Mouse (Mus musculus) C3H10T1/2 (cell line): ENCODE results near the gene Vmn2r20. TPM values are rescaled to one million over a fixed set of nuclear protein-coding genes. Genes with fewer than 3 reads are reported as not detected.

Experiments
- polyA plus RNA-seq, 2 experiments: library from polyadenylated mRNA; unstranded; fragments of >200 nt; fragmentation: generic; extraction: Trizol; gene quantifications; one replicate each; pipeline ENCODE4 v1.2.1; 2012; ENCODE audit warnings: missing spikeins in 2 of 2

Vmn2r20 gene
- polyA plus RNA-seq, result not detected

GRCm38 (mm10) chr6:123418016-123418415, at the start of gene Vmn2r20:
Gene Vmn2r20, minus strand, starts transcription at chr6:123418116.

Other genes starting within 250 kb of the Vmn2r20 start
- not detected for gene Clec4b2, start 245.2 kb downstream of the Vmn2r20 start, polyA plus RNA-seq
- not detected for gene Clec4n, start 188.3 kb downstream of the Vmn2r20 start, polyA plus RNA-seq
- not detected for gene Clec4d, start 156.0 kb downstream of the Vmn2r20 start, polyA plus RNA-seq
- gene Clec4e, start 128.2 kb downstream of the Vmn2r20 start, polyA plus RNA-seq, result not detected
- not detected for gene Vmn2r19, start 109.8 kb downstream of the Vmn2r20 start, polyA plus RNA-seq
- not detected for gene Vmn2r21, start 115.3 kb upstream of the Vmn2r20 start, polyA plus RNA-seq
- gene Vmn2r22, start 232.6 kb upstream of the Vmn2r20 start, polyA plus RNA-seq, result not detected